Mouse (Mus musculus) testis, postnatal 14 days (tissue): Measurements from ENCODE around the gene Atg101.

Experiments
- DNase-seq: peaks from one replicate; pipeline ENCODE4 v3.0.0; 2021; ENCODE audit warnings: low spot score

The Atg101 gene

DNA sequence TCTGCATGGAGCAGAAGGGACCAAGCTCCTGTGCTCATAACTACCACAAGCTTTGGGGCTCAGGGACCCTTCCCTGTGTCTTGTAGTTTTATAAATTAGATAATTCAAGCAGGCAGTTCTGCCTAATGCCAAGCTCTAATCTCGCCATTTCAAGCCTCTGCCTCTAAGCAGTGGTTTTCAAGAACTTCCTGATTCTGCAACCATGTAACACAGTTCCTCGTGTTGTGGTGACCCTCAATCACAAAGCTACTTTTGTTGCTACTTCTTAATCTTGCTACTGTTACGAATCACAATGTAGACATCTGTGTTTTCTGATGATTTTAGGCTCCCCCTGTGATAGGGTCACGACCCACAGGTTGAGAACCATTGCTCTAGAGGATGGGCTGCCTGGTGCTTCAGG lies 49.6 kb downstream of the Atg101 start:
- no peak for DNase-seq

DNA sequence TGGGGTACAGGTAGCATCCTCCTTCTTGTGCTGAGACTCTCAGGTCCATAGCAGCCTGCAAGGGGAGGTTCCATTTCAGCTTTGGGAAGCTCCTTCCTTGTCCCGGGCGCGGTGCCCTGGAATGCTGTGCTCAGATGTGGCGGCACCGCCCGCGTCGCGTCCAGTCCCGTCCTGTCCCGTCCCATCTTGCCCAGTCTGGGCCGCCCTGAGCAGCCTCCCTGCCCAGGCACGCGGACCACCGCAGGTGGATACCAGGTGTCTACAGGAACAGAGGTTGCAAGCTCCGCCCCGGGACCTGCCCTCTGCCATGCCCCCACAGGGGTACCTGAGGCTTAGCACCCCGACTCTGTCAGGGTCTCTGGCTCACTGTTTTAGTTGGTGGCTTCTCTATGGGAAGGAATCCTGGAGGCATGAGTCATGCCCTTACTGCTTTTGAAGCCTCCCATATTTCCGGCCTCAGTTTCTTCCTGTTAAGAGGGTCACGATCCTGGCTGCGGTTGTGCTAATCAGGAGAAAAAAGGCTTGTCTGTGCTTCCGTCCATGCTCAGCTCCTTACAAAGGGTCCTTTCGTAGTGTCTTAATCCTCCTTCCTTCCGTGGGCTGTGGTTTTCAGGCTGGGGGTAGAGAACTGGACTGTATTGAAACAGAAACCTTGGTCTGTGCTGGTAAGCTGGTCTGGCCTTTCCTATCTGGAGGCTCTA lies 52.6 kb downstream of the Atg101 start:
- no peak for DNase-seq

DNA sequence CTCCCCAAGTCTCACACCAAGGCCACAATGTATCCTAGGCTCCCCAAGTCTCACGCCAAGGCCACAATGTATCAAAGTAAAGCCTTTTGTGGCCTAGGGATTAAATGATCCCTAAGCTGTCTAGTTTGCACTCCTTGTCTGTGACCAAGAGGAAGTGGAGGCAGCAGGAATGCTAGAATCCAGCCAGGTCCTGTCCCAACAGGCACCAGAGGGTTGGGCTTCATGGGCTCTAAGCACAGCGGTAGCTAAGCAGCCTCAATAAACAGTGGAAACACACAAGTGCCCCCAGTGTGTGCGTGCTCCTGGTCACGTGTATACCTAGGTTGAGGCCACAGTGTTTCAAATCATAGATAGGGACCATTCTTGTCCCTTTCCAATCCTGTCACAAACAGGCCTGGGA lies 54.3 kb downstream of the Atg101 start:
- no peak for DNase-seq

DNA sequence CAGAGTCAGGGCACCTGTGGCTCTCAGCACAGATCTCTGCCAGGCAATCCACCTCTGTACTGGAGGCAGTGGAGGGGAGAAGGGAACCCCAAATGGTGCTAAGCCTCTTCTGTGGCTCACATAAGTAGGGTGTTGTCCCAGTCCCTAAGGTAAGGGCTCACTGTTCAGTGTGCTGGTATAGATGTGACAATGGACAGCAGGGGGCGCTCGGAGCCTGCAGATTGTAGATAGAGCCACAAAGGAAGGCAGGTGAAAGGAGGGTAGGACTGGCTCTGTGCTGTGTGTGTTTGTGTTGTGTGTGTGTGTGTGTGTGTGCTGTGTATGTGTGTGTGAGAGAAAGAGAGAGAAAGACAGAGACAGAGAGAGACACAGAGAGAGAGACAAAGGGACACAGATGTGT lies 55.5 kb downstream of the Atg101 start:
- peak; percentile 51 for DNase-seq
